Comparison of ENCODE assay signal across 8 mouse cellular contexts in genomic region chr12:111406622-111407021, GRCm38 (mm10). TPM values are rescaled to one million over a fixed set of nuclear protein-coding genes. Genes with fewer than 3 reads are reported as not detected.
A peak's percentile ranks its signal among the peaks of the same experiment; 100 is the strongest.
DNase-seq lines count a peak whose midpoint lies in the region; ATAC-seq and TF ChIP-seq lines count a peak whose summit lies in the region.

TSS of gene Lbhd2 (plus strand) at chr12:111406809.

- no peak for ATAC-seq in embryonic facial prominence, embryonic 13.5 days (ENCODE audit: insufficient number of reproducible peaks, insufficient read depth, low FRiP score, low TSS enrichment, low read depth)
- ATAC-seq in hindbrain, embryonic 14.5 days (ENCODE audit: low FRiP score) = no peak
- no peak for ATAC-seq in midbrain, embryonic 14.5 days (ENCODE audit: low FRiP score, low TSS enrichment)

- 3% methylated on average over 24 of the region's 24 CpGs for WGBS in embryonic facial prominence, embryonic 13.5 days
- 5% methylated on average over 24 of the region's 24 CpGs for WGBS in hindbrain, embryonic 14.5 days
- WGBS in midbrain, embryonic 14.5 days = 2% methylated on average over 24 of the region's 24 CpGs

- DNase-seq in layer of hippocampus, adult 2 months (ENCODE audit: low spot score in 2 of 2) = no peak
- DNase-seq in layer of hippocampus, postnatal 14 days (ENCODE audit: low spot score in 2 of 2) = no peak
- no peak for DNase-seq in hindbrain, embryonic 14.5 days (ENCODE audit: low spot score)
- DNase-seq in midbrain, embryonic 14.5 days = no peak
- no peak for DNase-seq in adrenal gland, postnatal 4 days (ENCODE audit: low spot score in 2 of 2)
- DNase-seq in spleen, postnatal 4 days (ENCODE audit: low spot score in 2 of 2) = no peak
- no peak for DNase-seq in lung, adult 18-20 months

- no peak for TF ChIP-seq CTCF in layer of hippocampus, adult 2 months (conservative IDR thresholded peaks at IDR 0.05)

- H3K9me3 ChIP-seq in embryonic facial prominence, embryonic 13.5 days = no peaks in the 10 kb centered on the region
- H3K9me3 ChIP-seq in hindbrain, embryonic 14.5 days (ENCODE audit: control insufficient read depth, low read length) = no peaks in the 10 kb centered on the region
- no peaks in the 10 kb centered on the region for H3K9me3 ChIP-seq in midbrain, embryonic 14.5 days (ENCODE audit: control insufficient read depth, low read length)

- H3K4me2 ChIP-seq in embryonic facial prominence, embryonic 13.5 days = peak within 1 kb of the TSS; percentile 60
- H3K4me2 ChIP-seq in hindbrain, embryonic 14.5 days (replicated peaks) = peak within 1 kb of the TSS; percentile 27
- peak within 1 kb of the TSS; percentile 24; the same call in 1 of the 2 replicates for H3K4me2 ChIP-seq in midbrain, embryonic 14.5 days (ENCODE audit: low read length)

- H3K9ac ChIP-seq in embryonic facial prominence, embryonic 13.5 days = peak within 1 kb of the TSS; percentile 40
- H3K9ac ChIP-seq in hindbrain, embryonic 14.5 days = no peak within 1 kb of the TSS
- H3K9ac ChIP-seq in midbrain, embryonic 14.5 days (replicated peaks; ENCODE audit: low read length) = no peak within 1 kb of the TSS

- no peaks in the 10 kb centered on the region for H3K36me3 ChIP-seq in embryonic facial prominence, embryonic 13.5 days
- no peaks in the 10 kb centered on the region for H3K36me3 ChIP-seq in hindbrain, embryonic 14.5 days (replicated peaks; ENCODE audit: control insufficient read depth, insufficient read depth)
- no peaks in the 10 kb centered on the region for H3K36me3 ChIP-seq in midbrain, embryonic 14.5 days (ENCODE audit: control insufficient read depth, insufficient read depth, low read length)

- H3K27ac ChIP-seq in layer of hippocampus, adult 2 months = no peak within 1 kb of the TSS
- H3K27ac ChIP-seq in embryonic facial prominence, embryonic 13.5 days = no peak within 1 kb of the TSS
- H3K27ac ChIP-seq in hindbrain, embryonic 14.5 days = no peak within 1 kb of the TSS
- no peak within 1 kb of the TSS for H3K27ac ChIP-seq in midbrain, embryonic 14.5 days (replicated peaks; ENCODE audit: low read depth, low read length)

- H3K4me3 ChIP-seq in layer of hippocampus, adult 2 months = 0 out of 2 replicates have a peak within 1 kb of the TSS, but pooled peaks have one; percentile 23
- peak within 1 kb of the TSS; percentile 29 for H3K4me3 ChIP-seq in embryonic facial prominence, embryonic 13.5 days
- peak within 1 kb of the TSS; percentile 10 for H3K4me3 ChIP-seq in hindbrain, embryonic 14.5 days (replicated peaks; ENCODE audit: low read length)
- H3K4me3 ChIP-seq in midbrain, embryonic 14.5 days (replicated peaks; ENCODE audit: low read depth, low read length) = no peak within 1 kb of the TSS

- peaks cover 59% of the 10 kb centered on the region for H3K27me3 ChIP-seq in embryonic facial prominence, embryonic 13.5 days
- peaks cover 18% of the 10 kb centered on the region for H3K27me3 ChIP-seq in hindbrain, embryonic 14.5 days (ENCODE audit: control insufficient read depth, insufficient read depth, low read length)
- peaks cover 5% of the 10 kb centered on the region; the same call in 1 of the 2 replicates for H3K27me3 ChIP-seq in midbrain, embryonic 14.5 days (ENCODE audit: control insufficient read depth, insufficient read depth, low read length)

- H3K4me1 ChIP-seq in embryonic facial prominence, embryonic 13.5 days = peaks cover 21% of the 10 kb centered on the region
- H3K4me1 ChIP-seq in hindbrain, embryonic 14.5 days (replicated peaks; ENCODE audit: control insufficient read depth, insufficient read depth, low read length) = peaks cover 14% of the 10 kb centered on the region; the same call in 1 of the 2 replicates
- H3K4me1 ChIP-seq in midbrain, embryonic 14.5 days (ENCODE audit: control insufficient read depth, insufficient read depth, low read length) = peaks cover 11% of the 10 kb centered on the region; the same call in 1 of the 2 replicates

RNA-seq across cellular contexts. Expression of gene Lbhd2, which starts in this region (rescaled TPM):
- total RNA-seq in layer of hippocampus, adult 2 months (2021) = 1 to 10 TPM; 1.2 to 1.4 TPM
- 1 to 10 TPM in 1 of 2 experiments, under 1 TPM in 1; 0.62 to 1.8 TPM for total RNA-seq in layer of hippocampus, postnatal 14 days (2021)
- 2.0 and 3.4 TPM in 2 replicates for polyA plus RNA-seq in embryonic facial prominence, embryonic 13.5 days (2015; fragmentation: Nextera tagmentation; extraction: Ambion mirVana)
- polyA plus RNA-seq in hindbrain, embryonic 14.5 days (2014; fragmentation: Nextera tagmentation; extraction: Ambion mirVana) = 0.72 and 1.3 TPM in 2 replicates
- 2.0 and 3.3 TPM in 2 replicates for polyA plus RNA-seq in midbrain, embryonic 14.5 days (2014; fragmentation: Nextera tagmentation; extraction: Ambion mirVana)
- total RNA-seq in adrenal gland, postnatal 4 days (2021) = 1 to 10 TPM; 1.1 to 3.0 TPM
